Mouse (Mus musculus) liver, embryonic 14.5 days (tissue): ENCODE results near the gene Lrrc4c.

Experiments used
- CTCF ChIP-seq: IDR thresholded peaks from 2 replicates; pipeline ENCODE4 v1.5.1; 2016; ENCODE audit warnings: antibody characterized with exemption, low read depth, control low read depth
- EP300 ChIP-seq: IDR thresholded peaks from 2 replicates; pipeline ENCODE4 v1.6.1; 2016; ENCODE audit warnings: antibody characterized with exemption, low read depth

- TF ChIP-seq CTCF (no peak), EP300 (no peak)
Observed at GRCm38 (mm10) chr2:96505641-96506040, 187.7 kb downstream of the Lrrc4c start.
